32 mouse cellular contexts compared by ENCODE assay signal in the genomic region with DNA sequence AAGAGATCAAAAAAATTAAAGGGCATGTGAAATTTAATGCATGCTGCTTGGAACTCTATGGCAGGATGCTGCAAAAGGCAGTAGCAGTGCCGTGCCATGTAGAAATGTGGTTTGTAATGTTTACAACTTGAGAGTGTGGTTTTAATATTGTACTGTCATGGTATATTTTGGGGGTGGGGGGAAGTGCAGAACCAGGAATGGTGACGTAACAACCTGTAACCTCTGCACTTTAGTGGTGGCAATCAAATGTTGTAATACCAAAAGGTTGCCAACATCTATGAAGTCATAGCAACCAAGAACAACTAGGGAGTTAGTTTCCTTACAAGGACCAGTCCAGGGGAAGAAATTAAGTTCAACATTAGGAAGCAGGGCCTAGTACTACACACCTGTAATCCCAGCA.
A peak's percentile ranks its signal among the peaks of the same experiment; 100 is the strongest.
DNase-seq lines count a peak whose midpoint lies in the region; ATAC-seq and TF ChIP-seq lines count a peak whose summit lies in the region.
"Had no signal": no experiment of that assay in that cellular context is flagged by ENCODE, and none has a peak within 500 bp of the region (broad histone marks: within the 10 kb centered on the region; RNA-seq: fewer than 3 reads in every experiment).

No protein-coding gene starts in this region.

- no peaks in the 10 kb centered on the region for H3K27me3 ChIP-seq in hindbrain, postnatal 0 days (ENCODE audit: insufficient read depth, low read length)
- H3K27me3 ChIP-seq: embryonic facial prominence, embryonic 15.5 days; forebrain, embryonic 12.5 days; megakaryocyte, embryonic 14.5 days; midbrain, embryonic 13.5 days had no signal

- no peak overlapping the region for H3K4me2 ChIP-seq in hindbrain, postnatal 0 days (ENCODE audit: low read depth, low read length)
- H3K4me2 ChIP-seq: embryonic facial prominence, embryonic 15.5 days; forebrain, embryonic 12.5 days; heart, embryonic 11.5 days; hindbrain, embryonic 14.5 days; midbrain, embryonic 13.5 days had no signal

- no peaks in the 10 kb centered on the region for H3K9me3 ChIP-seq in hindbrain, postnatal 0 days (ENCODE audit: low read length)
- H3K9me3 ChIP-seq: embryonic facial prominence, embryonic 10.5 days; embryonic facial prominence, embryonic 15.5 days; forebrain, embryonic 12.5 days; G1E; midbrain, embryonic 13.5 days had no signal

- no peak for TF ChIP-seq CTCF in hindbrain, postnatal 0 days (IDR thresholded peaks at IDR 0.05; ENCODE audit: low read depth)

- H3K4me1 ChIP-seq in hindbrain, postnatal 0 days (ENCODE audit: insufficient read depth, low read length) = no peaks in the 10 kb centered on the region
- H3K4me1 ChIP-seq: embryonic facial prominence, embryonic 10.5 days; embryonic facial prominence, embryonic 15.5 days; forebrain, embryonic 12.5 days; midbrain, embryonic 13.5 days had no signal

- 70% methylated on average over 2 of the region's 2 CpGs for WGBS in hindbrain, postnatal 0 days

- no peak overlapping the region for H3K27ac ChIP-seq in hindbrain, postnatal 0 days
- H3K27ac ChIP-seq: embryonic facial prominence, embryonic 10.5 days; embryonic facial prominence, embryonic 15.5 days; forebrain, embryonic 12.5 days; hindbrain, embryonic 14.5 days; kidney, postnatal 0 days; liver, embryonic 14.5 days; midbrain, embryonic 13.5 days had no signal

- H3K36me3 ChIP-seq in hindbrain, postnatal 0 days (ENCODE audit: insufficient read depth, low read length) = no peaks in the 10 kb centered on the region
- H3K36me3 ChIP-seq: embryonic facial prominence, embryonic 10.5 days; embryonic facial prominence, embryonic 15.5 days; forebrain, embryonic 12.5 days; G1E; midbrain, embryonic 13.5 days had no signal

- H3K9ac ChIP-seq in hindbrain, postnatal 0 days (replicated peaks; ENCODE audit: low read length) = no peak overlapping the region
- H3K9ac ChIP-seq: embryonic facial prominence, embryonic 15.5 days; forebrain, embryonic 12.5 days; hindbrain, embryonic 14.5 days; liver, embryonic 14.5 days; midbrain, embryonic 13.5 days had no signal

- DNase-seq in lung, postnatal 36 days = peak; percentile 11
- no peak for DNase-seq in lung, postnatal 10 days
- no peak for DNase-seq in heart, adult 9 months (ENCODE audit: low spot score in 2 of 2)
- DNase-seq in hindbrain, postnatal 0 days (ENCODE audit: low spot score) = no peak
- no peak for DNase-seq in heart, postnatal 4 days
- DNase-seq: adrenal gland, postnatal 14 days; B cell, adult 2 months; cerebellum, adult 18-20 months; cerebellum, postnatal 14 days; gastrocnemius, postnatal 14 days; heart, adult 11 months; heart, postnatal 36 days; kidney, adult 18-20 months; kidney, postnatal 4 days; left cerebral cortex, postnatal 4 days; lung, adult 2 months; lung, postnatal 14 days; right cerebral cortex, postnatal 4 days; thymus, postnatal 4 days had no signal

- no peak overlapping the region for H3K4me3 ChIP-seq in hindbrain, postnatal 0 days (ENCODE audit: low read length)
- H3K4me3 ChIP-seq: embryonic facial prominence, embryonic 10.5 days; embryonic facial prominence, embryonic 15.5 days; forebrain, embryonic 12.5 days; megakaryocyte, embryonic 14.5 days; midbrain, embryonic 13.5 days had no signal

- peak; percentile 66 for ATAC-seq in common myeloid progenitor, adult 5-6 weeks (replicated peaks; ENCODE audit: low read depth, poor library complexity, severe bottlenecking)
- peak; percentile 90 for ATAC-seq in megakaryocyte progenitor cell, adult 5-6 weeks (replicated peaks; ENCODE audit: poor library complexity)
- ATAC-seq in hindbrain, postnatal 0 days = no peak
- ATAC-seq: midbrain, embryonic 13.5 days; Patski had no signal
